Mouse (Mus musculus) bone marrow macrophage, adult 2 months (primary cell): ENCODE data around the gene Fgd6.

Experiments used
- CTCF ChIP-seq: IDR thresholded peaks from 2 replicates; pipeline ENCODE4 v1.5.1; 2012; ENCODE audit warnings: low read depth, mild to moderate bottlenecking, low read length, moderate library complexity
- POLR2A ChIP-seq: IDR thresholded peaks from 2 replicates; pipeline ENCODE4 v1.6.1; 2012; ENCODE audit warnings: mild to moderate bottlenecking, low read depth, low read length, borderline replicate concordance

DNA sequence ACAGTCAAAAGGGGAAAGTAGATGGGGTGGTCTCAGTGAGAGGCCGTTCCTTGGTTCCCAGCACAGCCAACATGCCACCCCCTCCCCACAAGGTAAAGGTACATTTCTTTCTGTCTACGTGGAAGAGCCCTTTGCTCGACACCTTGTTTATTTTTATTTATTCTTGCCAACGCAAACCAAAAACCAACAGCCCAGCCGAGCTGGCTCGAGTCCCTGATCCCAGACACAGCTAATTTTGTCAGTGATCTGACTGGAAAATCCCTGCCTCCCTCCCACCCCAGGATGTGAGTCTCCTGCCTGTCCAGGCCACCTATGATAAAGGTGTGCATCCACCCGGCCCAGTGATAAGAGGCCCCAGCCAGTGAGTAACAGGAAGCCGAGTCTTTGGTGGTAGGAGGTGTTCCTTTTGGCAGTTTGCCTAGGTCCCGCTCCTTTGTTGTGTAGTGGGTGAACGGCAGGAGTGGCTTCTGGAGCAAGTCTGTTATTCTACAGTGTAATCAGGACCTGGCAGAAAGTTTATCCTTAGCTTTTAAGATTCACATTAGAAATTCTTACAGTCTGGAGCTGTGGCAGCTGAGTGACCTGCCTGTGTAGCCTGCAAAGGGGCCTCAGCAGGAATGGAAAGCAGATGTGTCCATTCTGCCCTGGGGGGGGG, 36.6 kb downstream of the Fgd6 start:
- TF ChIP-seq CTCF (no peak), POLR2A (no peak)
